Mouse (Mus musculus) layer of hippocampus, adult 6 months (tissue): ENCODE results near the gene A730061H03Rik. TPM values are rescaled to one million over a fixed set of nuclear protein-coding genes. Genes with fewer than 3 reads are reported as not detected.

Experiments used
- long read RNA-seq, 2 experiments: library from polyadenylated mRNA; unstranded; transcript quantifications; one replicate each; pipeline ENCODE4 v2.0.0; 2019 to 2020
- polyA plus RNA-seq: library from polyadenylated mRNA; unstranded; fragments of <200 nt; fragmentation: Nextera tagmentation; gene quantifications from 2 replicates; pipeline ENCODE4 v1.2.3, GENCODE M21; 2021

A730061H03Rik gene
- polyA plus RNA-seq: not detected in 2 replicates
- long read RNA-seq, experiment 1: 0 reads
- long read RNA-seq, experiment 2, partial matches to known transcripts: 0 of 1 reads
- long read RNA-seq, experiment 2, other reads (novel, unspliced or antisense): 0 of 1 reads

DNA sequence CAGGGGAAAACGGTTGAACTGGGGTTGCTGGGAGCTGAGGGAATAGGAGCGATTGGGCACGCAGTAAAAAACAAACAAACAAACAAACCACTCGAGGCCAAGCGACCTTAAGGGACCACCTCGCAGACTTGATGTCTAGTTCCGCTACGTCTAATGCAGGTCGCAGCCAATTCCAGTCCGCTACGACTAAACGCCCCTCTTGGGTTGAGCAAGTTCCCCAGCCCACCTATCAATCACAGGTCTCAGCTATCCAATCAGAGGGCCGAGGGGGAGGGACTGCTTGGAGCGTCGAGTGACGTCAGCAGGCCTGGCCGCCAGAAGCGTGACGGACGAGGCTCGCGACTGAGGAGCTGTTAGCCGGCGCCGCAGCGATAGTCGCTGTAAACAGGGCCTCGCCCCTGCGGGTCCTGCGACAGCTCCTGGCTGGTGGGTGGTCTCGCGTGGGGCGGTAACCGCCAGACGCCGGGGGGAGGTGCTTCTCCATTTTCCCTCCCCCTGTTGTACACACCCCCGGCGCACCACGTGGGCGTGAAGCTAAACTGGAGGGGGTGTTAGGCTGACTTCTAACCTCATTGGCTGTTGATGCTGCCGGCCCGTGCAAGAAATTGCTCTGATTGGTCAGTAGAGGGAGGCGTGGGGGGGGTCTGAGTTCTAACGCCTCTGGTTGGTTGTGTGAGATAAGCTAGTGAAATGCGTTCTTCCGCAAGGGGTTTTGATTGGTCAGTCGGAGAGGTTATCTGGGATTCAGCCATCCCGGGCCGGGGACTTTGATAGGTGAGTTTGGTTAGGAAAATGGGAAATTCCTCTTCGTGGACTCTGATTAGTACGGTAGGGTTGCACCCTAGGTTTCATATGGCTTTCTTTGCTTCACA is at the start of gene A730061H03Rik:
Gene A730061H03Rik, minus strand, starts transcription at position 205 of the 872 bp plus-strand sequence.

DNA sequence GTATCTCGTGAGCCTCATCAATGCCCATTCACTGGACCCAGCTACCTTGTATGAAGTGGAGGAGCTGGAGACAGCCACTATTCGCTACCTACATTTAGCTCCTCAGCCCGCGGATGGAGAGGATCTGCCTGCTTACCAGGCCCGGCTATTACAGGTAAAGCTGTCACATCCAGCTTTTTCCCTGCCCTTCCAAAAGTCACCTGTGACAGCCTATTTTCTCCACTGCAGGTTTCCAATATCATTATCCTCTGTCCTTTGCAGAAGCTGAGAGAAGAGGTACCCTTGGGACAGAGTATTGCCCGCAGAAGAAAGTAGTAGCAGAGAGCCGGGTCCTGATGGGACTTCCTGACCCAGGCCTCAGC is 43.0 kb upstream of the A730061H03Rik start, which contains the start of gene Irf9:
Gene Irf9, plus strand, starts transcription at position 301 of the 362 bp plus-strand sequence.

DNA sequence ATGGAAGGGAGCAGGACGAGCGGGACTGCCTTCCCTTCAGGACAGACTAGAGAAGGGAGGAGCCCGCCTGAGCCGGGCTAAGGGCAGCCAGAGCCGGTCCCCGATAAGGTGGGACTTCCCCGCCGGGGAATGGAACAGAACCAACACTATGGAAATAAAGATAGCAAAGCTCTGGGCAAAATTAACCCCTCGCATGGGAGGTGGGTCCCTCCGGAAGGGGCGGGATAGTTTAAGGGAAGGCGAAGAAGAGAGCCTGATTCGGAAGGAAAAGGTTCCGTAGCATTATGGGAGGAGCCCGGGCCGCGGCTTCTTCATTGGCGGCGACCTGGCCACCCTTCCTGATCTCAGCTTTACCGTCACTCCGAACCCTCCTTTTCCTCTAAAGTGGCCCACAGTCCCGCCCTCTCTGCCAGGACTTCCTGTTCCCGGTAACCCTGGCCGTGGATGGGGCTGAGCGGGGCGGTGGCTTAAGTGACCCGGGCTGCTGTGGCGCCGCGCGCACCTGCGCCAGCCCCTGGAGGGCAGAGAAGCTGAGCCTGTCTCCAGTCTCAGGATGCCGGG is 31.2 kb upstream of the A730061H03Rik start, which contains the start of gene Rnf31:
Gene Rnf31, plus strand, starts transcription at position 378 of the 561 bp plus-strand sequence.

DNA sequence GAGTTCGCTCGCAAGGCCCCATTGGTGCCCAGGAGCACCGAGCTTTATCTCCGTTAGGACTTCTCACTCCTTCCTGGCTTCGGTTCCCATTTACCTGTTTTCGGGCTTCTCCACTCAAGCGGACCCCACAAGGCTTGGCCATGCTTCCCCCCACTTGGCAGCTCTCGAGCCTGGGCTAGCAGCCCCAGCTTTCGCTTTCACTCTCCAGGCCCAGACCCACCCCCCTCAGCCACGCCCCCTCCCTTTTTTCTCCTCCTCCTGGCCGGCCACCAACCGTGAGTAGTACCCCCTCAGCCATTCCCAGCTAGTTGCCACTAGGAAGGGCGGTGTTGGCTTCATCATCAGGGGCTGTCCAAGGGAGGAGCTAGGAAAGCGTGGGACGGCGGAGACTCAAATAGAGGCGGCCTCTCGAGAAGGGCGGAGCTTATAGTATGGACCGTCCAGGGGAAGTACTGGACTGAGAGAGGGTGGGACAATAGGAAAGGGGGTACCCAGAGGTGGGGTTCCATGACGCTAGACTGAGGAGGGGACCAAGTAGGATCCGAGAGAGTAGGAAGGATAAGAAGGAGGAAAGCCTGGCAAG is 30.6 kb upstream of the A730061H03Rik start, which contains the start of gene Psme2:
Gene Psme2, minus strand, starts transcription at position 366 of the 583 bp plus-strand sequence.

DNA sequence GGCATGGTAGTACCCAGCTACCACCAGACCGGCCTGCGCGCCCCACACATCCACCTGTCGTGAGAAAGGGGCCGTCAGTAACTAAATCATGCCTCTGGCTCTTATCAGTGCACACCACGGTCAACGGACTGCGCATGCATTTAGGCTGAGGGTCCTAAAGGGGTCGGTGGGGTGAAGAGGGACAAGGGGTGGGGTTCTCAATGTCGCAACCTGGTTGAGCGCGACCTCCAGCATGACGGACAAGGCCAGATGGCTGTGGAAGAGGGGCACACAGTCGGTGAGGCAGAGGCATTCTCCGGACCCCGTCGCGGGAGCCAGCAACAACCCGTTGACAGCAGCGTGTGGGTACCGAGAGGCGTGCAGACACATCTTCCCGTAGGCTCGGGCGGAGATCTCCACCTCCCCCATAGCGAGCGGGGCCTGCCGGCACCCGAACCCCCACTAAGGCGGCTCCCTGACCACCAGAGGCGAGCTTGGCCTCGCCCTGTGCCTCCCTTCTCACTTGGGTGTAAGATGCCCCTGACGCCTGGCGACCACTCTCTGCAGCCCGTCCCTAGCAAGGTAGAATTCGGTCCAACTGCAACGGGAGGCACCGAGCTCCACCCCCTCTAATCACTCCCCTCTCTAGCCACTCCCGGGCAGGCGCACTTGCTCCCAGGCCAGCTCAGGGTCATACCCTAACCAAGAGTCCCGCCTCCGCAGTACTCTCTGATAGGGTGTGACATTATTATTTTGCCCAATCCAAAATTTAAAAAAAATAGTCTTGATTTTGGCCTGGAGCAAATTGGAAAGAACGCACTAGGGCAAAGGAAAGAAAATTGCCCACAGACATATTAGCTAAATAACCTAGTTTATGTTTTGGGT is 24.7 kb upstream of the A730061H03Rik start, which contains the start of gene Emc9:
Gene Emc9, minus strand, starts transcription at position 601 of the 864 bp plus-strand sequence.

DNA sequence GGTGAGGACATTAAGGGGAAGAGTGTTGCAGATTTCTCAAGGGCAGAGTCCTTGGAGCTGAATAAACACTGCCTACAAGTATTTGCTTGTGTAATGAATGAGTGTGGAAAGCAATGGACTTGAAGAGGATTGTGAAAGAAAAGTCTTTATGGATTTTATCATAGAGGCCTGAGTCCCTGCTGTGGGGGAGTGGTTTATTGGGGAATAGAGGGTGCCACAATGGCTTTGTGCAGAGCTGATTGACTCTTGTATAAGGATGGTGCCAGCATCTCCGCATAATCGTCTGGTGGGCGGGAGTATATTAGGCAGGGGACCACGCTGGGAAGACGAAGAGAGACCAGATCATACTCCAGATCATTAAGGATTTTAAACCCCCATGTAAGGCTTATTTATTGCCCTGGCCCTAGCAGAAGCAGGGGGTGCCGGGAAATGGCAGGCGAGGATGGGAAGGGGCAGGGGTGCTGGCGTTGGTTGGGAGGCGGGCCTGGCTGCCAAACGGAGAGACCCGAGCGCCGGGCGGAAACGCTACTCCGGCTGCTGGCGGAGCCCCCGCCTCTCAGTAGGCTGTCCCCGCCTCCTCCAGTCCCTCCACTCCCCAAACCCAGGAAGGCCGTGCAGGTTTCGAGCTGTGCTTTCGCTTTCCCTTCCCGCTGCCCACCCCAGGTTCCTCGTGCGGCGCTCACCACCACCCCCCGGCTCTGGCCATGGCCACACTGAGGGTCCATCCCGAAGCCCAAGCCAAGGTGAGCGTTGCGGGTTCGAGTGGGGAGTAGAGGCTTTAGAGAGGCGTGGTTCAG is 17.9 kb upstream of the A730061H03Rik start, which contains the start of gene Psme1:
Gene Psme1, plus strand, starts transcription at position 253 of the 797 bp plus-strand sequence.

DNA sequence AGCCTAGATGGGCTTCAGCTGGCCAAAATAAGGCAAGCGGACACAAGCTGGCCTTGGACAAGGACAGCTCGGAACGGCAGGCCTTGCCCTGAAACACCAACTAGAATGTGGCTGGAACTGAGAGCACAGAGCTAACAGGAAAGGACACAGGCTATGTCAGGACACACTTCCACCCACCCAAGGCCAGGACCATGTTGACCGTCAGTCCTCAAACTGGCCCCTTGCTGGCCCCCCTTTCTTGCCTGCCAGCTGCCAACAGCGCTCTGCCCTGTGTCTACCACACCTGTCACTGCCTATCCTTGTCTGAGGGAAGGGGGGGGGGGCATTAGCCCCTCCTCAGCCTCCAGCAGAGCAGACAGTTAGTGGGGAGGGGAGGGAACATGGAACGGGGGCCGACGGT is 15.1 kb upstream of the A730061H03Rik start, which contains the start of gene Fitm1:
Gene Fitm1, plus strand, starts transcription at position 316 of the 400 bp plus-strand sequence.

DNA sequence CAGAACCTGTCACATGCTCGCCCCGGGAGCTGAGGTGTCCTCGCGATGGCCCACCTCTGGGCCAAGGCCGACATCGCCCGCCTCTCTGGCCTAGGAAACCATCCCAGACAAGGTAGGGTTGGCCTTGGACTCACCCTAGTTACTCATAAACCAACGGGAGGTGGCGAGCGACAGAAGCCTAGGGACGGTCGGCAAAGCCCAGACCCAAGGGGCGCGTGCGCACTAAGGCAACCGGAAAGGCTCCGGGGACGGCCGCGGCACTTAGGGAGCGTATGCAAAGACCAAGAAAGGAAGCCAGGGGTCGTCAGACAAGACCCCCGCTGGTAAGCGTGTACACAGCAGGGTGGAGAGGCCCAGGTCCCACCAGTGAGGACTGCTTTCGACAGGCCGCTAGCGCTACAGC is 406 bp downstream of the A730061H03Rik start, which contains the start of gene Dcaf11:
Gene Dcaf11, plus strand, starts transcription at position 208 of the 403 bp plus-strand sequence.

DNA sequence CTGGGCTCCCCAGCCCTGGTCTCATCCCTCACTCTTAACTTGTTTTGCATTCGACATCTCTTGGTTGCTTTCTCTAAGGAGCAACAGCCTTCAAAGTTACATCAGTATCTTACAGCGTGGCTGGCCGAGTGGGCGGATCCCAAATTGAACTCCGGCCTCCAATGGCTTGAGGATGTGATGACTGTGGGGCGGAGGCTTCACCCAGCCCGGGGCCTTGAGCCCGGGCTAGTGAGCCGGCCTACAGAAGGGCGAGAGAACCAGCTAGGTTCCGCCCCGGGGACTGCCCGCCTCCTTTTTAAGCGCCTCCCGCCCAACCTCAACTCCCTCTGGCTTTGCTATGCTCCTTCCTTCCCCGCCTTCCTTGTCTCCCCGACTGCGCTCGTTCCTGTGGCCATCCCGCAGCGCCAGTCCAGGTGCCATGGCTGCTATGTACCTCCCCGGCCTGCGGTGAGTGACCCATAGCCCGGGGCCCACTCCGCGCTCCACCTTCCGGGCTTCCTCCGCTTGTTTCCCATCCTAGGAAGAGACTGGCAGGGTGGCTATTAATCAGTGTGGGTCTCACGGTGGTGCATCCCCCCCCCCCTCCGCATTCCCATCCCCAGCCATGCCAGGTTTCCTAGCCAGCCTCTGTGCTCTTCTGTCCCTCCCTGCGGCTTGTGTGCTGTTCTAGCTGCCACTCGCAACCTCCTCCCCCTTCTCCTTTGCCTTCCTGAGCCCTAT is 20.0 kb downstream of the A730061H03Rik start, which contains the start of gene Pck2:
Gene Pck2, plus strand, starts transcription at position 200 of the 720 bp plus-strand sequence.

DNA sequence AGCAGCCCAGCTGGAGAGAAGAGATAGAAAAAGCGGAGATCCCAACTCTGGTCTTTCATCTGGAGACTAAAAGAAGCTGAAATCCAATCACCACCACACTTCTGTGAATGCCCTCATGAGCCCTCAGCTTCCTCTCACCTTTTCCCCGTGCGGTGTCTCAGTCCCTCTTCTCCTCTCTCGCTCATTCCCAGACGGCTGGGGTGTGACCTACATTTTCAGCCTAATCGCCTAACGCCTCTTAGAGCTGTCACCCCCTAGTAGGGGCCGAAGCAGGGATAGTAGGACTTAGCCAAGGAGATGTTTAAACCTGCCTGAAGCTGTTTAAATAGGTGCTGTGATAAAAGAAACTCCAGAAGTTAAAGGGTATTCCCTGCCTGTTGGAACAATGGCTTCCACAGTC is 35.4 kb downstream of the A730061H03Rik start, which contains the start of gene Nrl:
Gene Nrl, minus strand, starts transcription at position 197 of the 400 bp plus-strand sequence.

DNA sequence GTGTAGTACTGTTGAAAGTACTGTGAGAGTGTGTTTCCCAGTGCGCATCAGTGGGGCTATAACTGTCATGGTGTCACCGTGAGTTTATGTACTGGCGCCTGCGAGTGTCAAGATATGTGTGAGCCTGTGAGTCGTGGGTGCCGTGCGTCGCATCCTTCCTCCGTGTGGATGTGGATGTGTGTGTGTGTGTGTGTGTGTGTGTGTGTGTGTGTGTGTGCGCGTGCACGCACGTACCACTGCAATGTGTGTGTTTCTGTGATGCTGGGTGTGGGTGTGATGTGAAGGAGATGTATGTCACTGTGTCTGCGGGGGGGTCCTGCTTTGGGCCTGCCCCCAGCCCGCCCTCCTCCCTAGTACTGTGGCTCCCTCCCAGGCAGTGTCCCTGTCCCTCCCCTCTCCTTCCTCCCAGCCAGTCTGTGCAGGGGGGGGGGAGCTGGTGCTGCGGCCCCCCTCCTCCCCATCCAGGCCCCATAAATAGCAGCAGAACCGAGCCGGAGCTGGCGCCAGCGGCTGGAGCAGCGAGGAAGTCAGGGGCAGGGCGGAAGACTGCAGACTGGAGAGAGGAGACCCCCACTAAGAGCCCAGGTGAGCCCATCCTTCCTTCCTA is 50.0 kb downstream of the A730061H03Rik start, which contains the start of gene Cpne6:
Gene Cpne6, plus strand, starts transcription at position 321 of the 607 bp plus-strand sequence.

Other genes starting within 250 kb of the A730061H03Rik start
- 22.5 and 23.0 TPM in 2 replicates for gene Dhrs4, start 81.6 kb downstream of the A730061H03Rik start, polyA plus RNA-seq
- 1.8 and 2.9 TPM in 2 replicates for gene Carmil3, start 69.8 kb downstream of the A730061H03Rik start, polyA plus RNA-seq
- 661 and 751 TPM in 2 replicates for gene Cpne6, start 50.0 kb downstream of the A730061H03Rik start, polyA plus RNA-seq
- 0.13 TPM in 1 of 2 replicates, not detected in the other for gene Nrl, start 35.4 kb downstream of the A730061H03Rik start, polyA plus RNA-seq
- gene Pck2, start 20.1 kb downstream of the A730061H03Rik start, polyA plus RNA-seq: 28.8 and 36.0 TPM in 2 replicates
- gene Dcaf11, start 400 bp downstream of the A730061H03Rik start, polyA plus RNA-seq: 70.4 and 77.7 TPM in 2 replicates
- gene Fitm1, start 15.2 kb upstream of the A730061H03Rik start, polyA plus RNA-seq: not detected in 2 replicates
- gene Psme1, start 17.7 kb upstream of the A730061H03Rik start, polyA plus RNA-seq: 54.2 and 58.9 TPM in 2 replicates
- gene Emc9, start 24.9 kb upstream of the A730061H03Rik start, polyA plus RNA-seq: 151 and 161 TPM in 2 replicates
- gene Psme2, start 30.7 kb upstream of the A730061H03Rik start, polyA plus RNA-seq: 115 TPM in 2 replicates
- gene Rnf31, start 31.3 kb upstream of the A730061H03Rik start, polyA plus RNA-seq: 6.5 and 11.3 TPM in 2 replicates
- 4.6 and 5.9 TPM in 2 replicates for gene Irf9, start 43.2 kb upstream of the A730061H03Rik start, polyA plus RNA-seq
- gene Rec8, start 57.6 kb upstream of the A730061H03Rik start, polyA plus RNA-seq: 0.78 and 0.95 TPM in 2 replicates
- gene Ipo4, start 75.6 kb upstream of the A730061H03Rik start, polyA plus RNA-seq: 48.5 and 50.1 TPM in 2 replicates
- 0.14 and 0.48 TPM in 2 replicates for gene Gm49378, start 77.5 kb upstream of the A730061H03Rik start, polyA plus RNA-seq
- 32.7 and 36.4 TPM in 2 replicates for gene Tm9sf1, start 83.4 kb upstream of the A730061H03Rik start, polyA plus RNA-seq
- 0.11 and 0.29 TPM in 2 replicates for gene Tssk4, start 89.8 kb upstream of the A730061H03Rik start, polyA plus RNA-seq
- gene Mdp1, start 100.1 kb upstream of the A730061H03Rik start, polyA plus RNA-seq: 62.3 and 63.2 TPM in 2 replicates
- gene Gmpr2, start 111.5 kb upstream of the A730061H03Rik start, polyA plus RNA-seq: 24.9 and 27.8 TPM in 2 replicates
- 665 and 692 TPM in 2 replicates for gene Nedd8, start 111.7 kb upstream of the A730061H03Rik start, polyA plus RNA-seq
- gene Tinf2, start 121.4 kb upstream of the A730061H03Rik start, polyA plus RNA-seq: 8.2 and 9.7 TPM in 2 replicates
- gene Tgm1, start 153.5 kb upstream of the A730061H03Rik start, polyA plus RNA-seq: 0.08 TPM in 1 of 2 replicates, not detected in the other
- 31.9 and 38.2 TPM in 2 replicates for gene Rabggta, start 161.9 kb upstream of the A730061H03Rik start, polyA plus RNA-seq
- gene Dhrs1, start 185.3 kb upstream of the A730061H03Rik start, polyA plus RNA-seq: 123 and 128 TPM in 2 replicates
- gene Nop9, start 185.3 kb upstream of the A730061H03Rik start, polyA plus RNA-seq: 8.1 and 8.5 TPM in 2 replicates
- 3.9 and 5.8 TPM in 2 replicates for gene Cideb, start 198.1 kb upstream of the A730061H03Rik start, polyA plus RNA-seq
- gene Ltb4r2, start 201.0 kb upstream of the A730061H03Rik start, polyA plus RNA-seq: 0.16 and 0.54 TPM in 2 replicates
- 0.26 TPM in 1 of 2 replicates, not detected in the other for gene Ltb4r1, start 205.6 kb upstream of the A730061H03Rik start, polyA plus RNA-seq
- gene Adcy4, start 223.7 kb upstream of the A730061H03Rik start, polyA plus RNA-seq: 1.4 TPM in 2 replicates
- 0.45 and 0.55 TPM in 2 replicates for gene Ripk3, start 228.5 kb upstream of the A730061H03Rik start, polyA plus RNA-seq